Comparison of ENCODE assay signal across 8 mouse cellular contexts in genomic region chrX:49377067-49377466, GRCm38 (mm10).
A peak's percentile ranks its signal among the peaks of the same experiment; 100 is the strongest.
DNase-seq lines count a peak whose midpoint lies in the region; ATAC-seq and TF ChIP-seq lines count a peak whose summit lies in the region.

No protein-coding gene starts in this region.

- intact Hi-C loops in gastrocnemius, postnatal 36 days (cut with DNase I): loop anchor here (5.0 kb wide), 1 partner anchor 45 kb away; no protein-coding TSS in a partner anchor

- in situ Hi-C loops in Patski (cut with MboI; ENCODE audit: low pct_unique_long_range_greater_than_20kb): loop anchor here (10.0 kb wide), 1 partner anchor 1128 kb away; no protein-coding TSS in a partner anchor

- no peak overlapping the region for H3K4me3 ChIP-seq in midbrain, embryonic 11.5 days (ENCODE audit: low read depth, low read length)
- no peak overlapping the region for H3K4me3 ChIP-seq in midbrain, embryonic 13.5 days (replicated peaks)
- no peak overlapping the region for H3K4me3 ChIP-seq in embryonic facial prominence, embryonic 15.5 days (replicated peaks)
- no peak overlapping the region for H3K4me3 ChIP-seq in liver, postnatal 0 days (ENCODE audit: low read depth, low read length)

- H3K27me3 ChIP-seq in midbrain, embryonic 11.5 days (ENCODE audit: control insufficient read depth, insufficient read depth, low read length): no peaks in the 10 kb centered on the region
- no peaks in the 10 kb centered on the region for H3K27me3 ChIP-seq in midbrain, embryonic 13.5 days
- H3K27me3 ChIP-seq in Patski: peaks cover 61% of the 10 kb centered on the region
- no peaks in the 10 kb centered on the region for H3K27me3 ChIP-seq in embryonic facial prominence, embryonic 15.5 days
- no peaks in the 10 kb centered on the region for H3K27me3 ChIP-seq in liver, postnatal 0 days (ENCODE audit: insufficient read depth, low read length)

- no peaks in the 10 kb centered on the region for H3K36me3 ChIP-seq in midbrain, embryonic 11.5 days (ENCODE audit: control insufficient read depth, insufficient read depth, low read length)
- H3K36me3 ChIP-seq in midbrain, embryonic 13.5 days: no peaks in the 10 kb centered on the region
- H3K36me3 ChIP-seq in embryonic facial prominence, embryonic 15.5 days: no peaks in the 10 kb centered on the region
- H3K36me3 ChIP-seq in liver, postnatal 0 days (replicated peaks; ENCODE audit: insufficient read depth, low read length): no peaks in the 10 kb centered on the region

- H3K4me1 ChIP-seq in midbrain, embryonic 11.5 days (ENCODE audit: control insufficient read depth, insufficient read depth, low read length): no peaks in the 10 kb centered on the region
- H3K4me1 ChIP-seq in midbrain, embryonic 13.5 days (replicated peaks): no peaks in the 10 kb centered on the region
- no peaks in the 10 kb centered on the region for H3K4me1 ChIP-seq in embryonic facial prominence, embryonic 15.5 days
- H3K4me1 ChIP-seq in liver, postnatal 0 days (ENCODE audit: insufficient read depth): no peaks in the 10 kb centered on the region

- POLR2A ChIA-PET in Patski (lab: Charles Lee): no interaction called here

- H3K4me2 ChIP-seq in midbrain, embryonic 11.5 days: no peak overlapping the region
- no peak overlapping the region for H3K4me2 ChIP-seq in midbrain, embryonic 13.5 days (replicated peaks)
- peak overlapping the region; percentile 4; the same call in 1 of the 2 replicates for H3K4me2 ChIP-seq in embryonic facial prominence, embryonic 15.5 days (replicated peaks)
- H3K4me2 ChIP-seq in liver, postnatal 0 days (ENCODE audit: low read depth, low read length): no peak overlapping the region

- ATAC-seq in midbrain, embryonic 11.5 days (ENCODE audit: low FRiP score): no peak
- ATAC-seq in midbrain, embryonic 13.5 days: no peak
- ATAC-seq in Patski: no peak
- no peak for ATAC-seq in embryonic facial prominence, embryonic 15.5 days (ENCODE audit: insufficient number of reproducible peaks, low FRiP score, low TSS enrichment, low read depth)
- ATAC-seq in liver, postnatal 0 days: no peak
- no peak for ATAC-seq in megakaryocyte progenitor cell, adult 5-6 weeks (replicated peaks; ENCODE audit: poor library complexity)

- CTCF ChIA-PET in Patski (lab: Charles Lee): interaction anchor here (0.5 to 2.0 kb wide), 3 partner anchors 12 to 554 kb away, joined by 3 to 6 read pairs (median 3); no protein-coding TSS in a partner anchor

- DNase-seq in gastrocnemius, postnatal 10 days: peak; percentile 20
- no peak for DNase-seq in gastrocnemius, postnatal 36 days
- peak; percentile 81 for DNase-seq in midbrain, embryonic 11.5 days (ENCODE audit: low spot score, missing footprints)
- no peak for DNase-seq in Patski (ENCODE audit: low read depth, low spot score)
- peak; percentile 16 for DNase-seq in liver, postnatal 0 days

- no peak overlapping the region for H3K27ac ChIP-seq in midbrain, embryonic 11.5 days (ENCODE audit: low read depth, low read length)
- H3K27ac ChIP-seq in midbrain, embryonic 13.5 days: no peak overlapping the region
- no peak overlapping the region for H3K27ac ChIP-seq in embryonic facial prominence, embryonic 15.5 days (replicated peaks)
- no peak overlapping the region for H3K27ac ChIP-seq in liver, postnatal 0 days (ENCODE audit: low read depth)

- no peak overlapping the region for H3K9ac ChIP-seq in midbrain, embryonic 11.5 days (ENCODE audit: low read length)
- H3K9ac ChIP-seq in midbrain, embryonic 13.5 days (replicated peaks): no peak overlapping the region
- H3K9ac ChIP-seq in embryonic facial prominence, embryonic 15.5 days: no peak overlapping the region
- no peak overlapping the region for H3K9ac ChIP-seq in liver, postnatal 0 days (replicated peaks)

- 25% methylated on average over 8 of the region's 8 CpGs for WGBS in midbrain, embryonic 11.5 days
- 28% methylated on average over 8 of the region's 8 CpGs for WGBS in midbrain, embryonic 13.5 days
- WGBS in embryonic facial prominence, embryonic 15.5 days: 21% methylated on average over 8 of the region's 8 CpGs
- 18% methylated on average over 8 of the region's 8 CpGs for WGBS in liver, postnatal 0 days (ENCODE audit: insufficient replicate concordance)

- TF ChIP-seq CTCF in Patski (IDR thresholded peaks at IDR 0.05): peak; percentile 48
- TF ChIP-seq CTCF in liver, postnatal 0 days (IDR thresholded peaks at IDR 0.05; ENCODE audit: low read depth): peak; percentile 56

- no peak for TF ChIP-seq EP300 in liver, postnatal 0 days (IDR thresholded peaks at IDR 0.05; ENCODE audit: low read depth)

- H3K9me3 ChIP-seq in midbrain, embryonic 11.5 days (ENCODE audit: control insufficient read depth, low read length): no peaks in the 10 kb centered on the region
- no peaks in the 10 kb centered on the region for H3K9me3 ChIP-seq in midbrain, embryonic 13.5 days
- H3K9me3 ChIP-seq in embryonic facial prominence, embryonic 15.5 days (replicated peaks): no peaks in the 10 kb centered on the region
- no peaks in the 10 kb centered on the region for H3K9me3 ChIP-seq in liver, postnatal 0 days (ENCODE audit: low read length)

Comparison
In these comparisons a context has a peak if more than half of its experiments do, and no peak if none do; other contexts are left out.
1. DNase-seq: peak in gastrocnemius, postnatal 10 days (single experiment), midbrain, embryonic 11.5 days (single experiment) and liver, postnatal 0 days (single experiment); none in gastrocnemius, postnatal 36 days (0 of 2) and Patski (single experiment).